Mouse (Mus musculus) lung, embryonic 14.5 days (tissue): ENCODE results near the gene Zfp566. TPM values are rescaled to one million over a fixed set of nuclear protein-coding genes. Genes with fewer than 3 reads are reported as not detected.

Source experiments
- ATAC-seq: fragments of 200-750 bp; cut with Nextera tagmentation; 2 replicates; pipeline ENCODE4 v1.8.0; 2017; ENCODE audit warnings: mild to moderate bottlenecking, moderate TSS enrichment, moderate library complexity; ENCODE audit not compliant: insufficient read depth
- DNase-seq: peaks from one replicate; pipeline ENCODE4 v3.0.0-alpha.2; 2015
- H3K27ac ChIP-seq: fragments of 300-500 bp; sonication (generic); 2 replicates; pipeline ENCODE4 v1.5.1; 2014; ENCODE audit warnings: low read depth, mild to moderate bottlenecking, moderate library complexity
- H3K27me3 ChIP-seq: fragments of 300-500 bp; sonication (generic); 2 replicates; pipeline ENCODE4 v1.6.1; 2014; ENCODE audit warnings: low read length, control low read depth; ENCODE audit not compliant: insufficient read depth
- H3K36me3 ChIP-seq: fragments of 300-500 bp; sonication (generic); 2 replicates; pipeline ENCODE4 v1.6.1; 2014; ENCODE audit warnings: control low read depth; ENCODE audit not compliant: insufficient read depth
- H3K4me1 ChIP-seq: fragments of 300-500 bp; sonication (generic); 2 replicates; pipeline ENCODE4 v1.6.1; 2014; ENCODE audit warnings: antibody characterized with exemption, control low read depth; ENCODE audit not compliant: insufficient read depth
- H3K4me2 ChIP-seq: fragments of 300-500 bp; sonication (generic); 2 replicates; pipeline ENCODE4 v1.6.1; 2014; ENCODE audit warnings: mild to moderate bottlenecking
- H3K4me3 ChIP-seq: fragments of 300-500 bp; sonication (generic); 2 replicates; pipeline ENCODE4 v1.5.1; 2014; ENCODE audit warnings: low read depth, low read length
- H3K9ac ChIP-seq: fragments of 300-500 bp; sonication (generic); 2 replicates; pipeline ENCODE4 v1.6.1; 2014
- H3K9me3 ChIP-seq: fragments of 300-500 bp; sonication (generic); 2 replicates; pipeline ENCODE4 v1.6.1; 2016; ENCODE audit warnings: low read depth, low read length, control low read depth
- CTCF ChIP-seq: IDR thresholded peaks from 2 replicates; pipeline ENCODE4 v1.5.1; 2016; ENCODE audit warnings: antibody characterized with exemption, low read depth
- WGBS: fragments of 180-500 bp; shearing (Covaris S2); extraction: QIAGEN DNeasy Blood & Tissue Kit; methylation state at CpG from one replicate; pipeline ENCODE4 v1.1.7; 2014; 5-methylcytosine and 5-hydroxymethylcytosine counted together
- polyA plus RNA-seq: library from polyadenylated mRNA; unstranded; fragments of >200 nt; fragmentation: Nextera tagmentation; extraction: Ambion mirVana; gene quantifications from 2 replicates; pipeline ENCODE4 v1.2.1, GENCODE M21; 2014

The Zfp566 gene
- polyA plus RNA-seq, 1 experiment from 2014 or later: 10.9 TPM

GRCm38 (mm10) chr7:30090970-30091585, 751 bp upstream of the Zfp566 start:
- Histone ChIP-seq H3K27ac (no peak overlapping the region), H3K4me1 (0 out of 2 replicates have a peak, but pooled peaks cover 4% of the 10 kb centered on the region), H3K4me2 (peak overlapping the region; percentile 62), H3K4me3 (peak overlapping the region; percentile 62), H3K36me3 (peaks cover 8% of the 10 kb centered on the region; the same call in 1 of the 2 replicates), H3K27me3 (no peaks in the 10 kb centered on the region), H3K9me3 (no peaks in the 10 kb centered on the region), H3K9ac (no peak overlapping the region)
- 6% methylated on average over 9 of the region's 9 CpGs for WGBS
- peak; percentile 61 for TF ChIP-seq CTCF
- no peak for ATAC-seq
- DNase-seq: peak; percentile 81

- DNase-seq (no peak), ATAC-seq (no peak)
- Histone ChIP-seq H3K27me3 (no peaks in the 10 kb centered on the region), H3K4me2 (peak overlapping the region; percentile 76), H3K36me3 (peaks cover 25% of the 10 kb centered on the region), H3K4me3 (peak overlapping the region; percentile 62), H3K9ac (peak overlapping the region; percentile 69), H3K27ac (no peak overlapping the region), H3K4me1 (0 out of 2 replicates have a peak, but pooled peaks cover 4% of the 10 kb centered on the region), H3K9me3 (no peaks in the 10 kb centered on the region)
- WGBS: 6% methylated on average over 6 of the region's 6 CpGs
- TF ChIP-seq CTCF: no peak
Observed at GRCm38 (mm10) chr7:30089405-30089804, 922 bp downstream of the Zfp566 start.

GRCm38 (mm10) chr7:30086524-30086923, 3.8 kb downstream of the Zfp566 start:
- no peak overlapping the region for H3K9ac ChIP-seq
- no peak overlapping the region for H3K4me3 ChIP-seq
- no peaks in the 10 kb centered on the region for H3K27me3 ChIP-seq
- H3K4me1 ChIP-seq: 0 out of 2 replicates have a peak, but pooled peaks cover 4% of the 10 kb centered on the region
- TF ChIP-seq CTCF: no peak
- ATAC-seq (no peak), DNase-seq (no peak)
- WGBS: 88% methylated on average over 9 of the region's 9 CpGs
- no peak overlapping the region for H3K27ac ChIP-seq
- no peaks in the 10 kb centered on the region for H3K9me3 ChIP-seq
- peaks cover 29% of the 10 kb centered on the region for H3K36me3 ChIP-seq
- no peak overlapping the region for H3K4me2 ChIP-seq

- under 1% methylated on average over 50 of the region's 50 CpGs for WGBS
- peak within 1 kb of the TSS; percentile 98 for H3K4me2 ChIP-seq
- DNase-seq: peak; percentile 94
- H3K4me1 ChIP-seq: no peaks in the 10 kb centered on the region
- no peaks in the 10 kb centered on the region for H3K27me3 ChIP-seq
- H3K36me3 ChIP-seq: peaks cover 25% of the 10 kb centered on the region
- ATAC-seq: peak; percentile 92
- no peaks in the 10 kb centered on the region for H3K9me3 ChIP-seq
- peak within 1 kb of the TSS; percentile 73 for H3K9ac ChIP-seq
- peak within 1 kb of the TSS; percentile 76 for H3K4me3 ChIP-seq
- TF ChIP-seq CTCF: no peak
- peak within 1 kb of the TSS; percentile 46; the same call in 1 of the 2 replicates for H3K27ac ChIP-seq
Observed at GRCm38 (mm10) chr7:30072146-30073028, 17.9 kb downstream of the Zfp566 start, which contains the start of gene Zfp82. TSS of gene Zfp82 (minus strand) at chr7:30072900.

- ATAC-seq (no peak), DNase-seq (no peak)
- TF ChIP-seq CTCF: peak; percentile 36
- H3K4me1 ChIP-seq: no peaks in the 10 kb centered on the region
- H3K36me3 ChIP-seq: peaks cover 51% of the 10 kb centered on the region
- no peak overlapping the region for H3K9ac ChIP-seq
- H3K27ac ChIP-seq: no peak overlapping the region
- WGBS: 72% methylated on average over 5 of the region's 5 CpGs
- no peak overlapping the region for H3K4me2 ChIP-seq
- H3K27me3 ChIP-seq: no peaks in the 10 kb centered on the region
- no peaks in the 10 kb centered on the region for H3K9me3 ChIP-seq
- H3K4me3 ChIP-seq: no peak overlapping the region
Observed at GRCm38 (mm10) chr7:30064622-30065021, 25.7 kb downstream of the Zfp566 start.

- Histone ChIP-seq H3K27me3 (no peaks in the 10 kb centered on the region), H3K27ac (no peak overlapping the region), H3K36me3 (peaks cover 60% of the 10 kb centered on the region), H3K9ac (no peak overlapping the region), H3K9me3 (no peaks in the 10 kb centered on the region), H3K4me1 (no peaks in the 10 kb centered on the region), H3K4me2 (no peak overlapping the region), H3K4me3 (no peak overlapping the region)
- peak; percentile 37 for DNase-seq
- peak; percentile 54 for TF ChIP-seq CTCF
- WGBS: 85% methylated on average over 5 of the region's 5 CpGs
- no peak for ATAC-seq
Observed at GRCm38 (mm10) chr7:30062478-30062877, 27.8 kb downstream of the Zfp566 start.

GRCm38 (mm10) chr7:30060341-30060740, 30.0 kb downstream of the Zfp566 start:
- Histone ChIP-seq H3K4me3 (no peak overlapping the region), H3K36me3 (peaks cover 65% of the 10 kb centered on the region), H3K27ac (no peak overlapping the region), H3K4me2 (no peak overlapping the region), H3K9ac (no peak overlapping the region), H3K9me3 (no peaks in the 10 kb centered on the region), H3K4me1 (no peaks in the 10 kb centered on the region), H3K27me3 (no peaks in the 10 kb centered on the region)
- DNase-seq (no peak), ATAC-seq (no peak)
- 83% methylated on average over 6 of the region's 6 CpGs for WGBS
- TF ChIP-seq CTCF: no peak
